In genomic region chr15:29104541-29104940, GRCm38 (mm10) we compare ENCODE assay signal across 22 mouse cellular contexts.
DNase-seq lines count a peak whose midpoint lies in the region; ATAC-seq and TF ChIP-seq lines count a peak whose summit lies in the region.
"Had no signal": no experiment of that assay in that cellular context is flagged by ENCODE, and none has a peak within 500 bp of the region (broad histone marks: within the 10 kb centered on the region; RNA-seq: fewer than 3 reads in every experiment).

No protein-coding gene starts in this region.

- DNase-seq in embryonic facial prominence, embryonic 14.5 days (ENCODE audit: low spot score), result peak; percentile 3
- DNase-seq in embryonic facial prominence, embryonic 10.5 days (ENCODE audit: low spot score), result no peak
- peak; percentile 10 for DNase-seq in hindbrain, postnatal 0 days (ENCODE audit: low spot score)
- no peak for DNase-seq in hindbrain, embryonic 10.5 days (ENCODE audit: low spot score)
- no peak for DNase-seq in midbrain, embryonic 10.5 days (ENCODE audit: low spot score)
- DNase-seq in cerebellum, postnatal 25 days, result peak; percentile 18 to 26
- no peak for DNase-seq in liver
- DNase-seq: adrenal gland, postnatal 14 days; gastrocnemius, postnatal 10 days; heart, adult 18-20 months; kidney, postnatal 4 days; layer of hippocampus, adult 9-11 months; left cerebral cortex, postnatal 4 days; liver, postnatal 0 days; right cerebral cortex, adult 18-20 months; thymus, postnatal 36 days had no signal

- H3K4me3 ChIP-seq in embryonic facial prominence, embryonic 14.5 days (ENCODE audit: low read depth, low read length), result no peak overlapping the region
- H3K4me3 ChIP-seq in embryonic facial prominence, embryonic 10.5 days, result no peak overlapping the region
- no peak overlapping the region for H3K4me3 ChIP-seq in hindbrain, postnatal 0 days (ENCODE audit: low read length)
- no peak overlapping the region for H3K4me3 ChIP-seq in hindbrain, embryonic 10.5 days
- H3K4me3 ChIP-seq in midbrain, embryonic 15.5 days, result no peak overlapping the region
- H3K4me3 ChIP-seq in midbrain, embryonic 10.5 days, result no peak overlapping the region
- H3K4me3 ChIP-seq: erythroblast, embryonic 14.5 days; heart, embryonic 13.5 days; left cerebral cortex, adult 2 months; neural tube, embryonic 12.5 days had no signal

- H3K9me3 ChIP-seq in embryonic facial prominence, embryonic 14.5 days (ENCODE audit: control insufficient read depth, low read length), result no peaks in the 10 kb centered on the region
- no peaks in the 10 kb centered on the region for H3K9me3 ChIP-seq in embryonic facial prominence, embryonic 10.5 days
- H3K9me3 ChIP-seq in hindbrain, postnatal 0 days (ENCODE audit: low read length), result no peaks in the 10 kb centered on the region
- H3K9me3 ChIP-seq in hindbrain, embryonic 10.5 days, result no peaks in the 10 kb centered on the region
- no peaks in the 10 kb centered on the region for H3K9me3 ChIP-seq in midbrain, embryonic 15.5 days
- no peaks in the 10 kb centered on the region for H3K9me3 ChIP-seq in midbrain, embryonic 10.5 days (replicated peaks)
- H3K9me3 ChIP-seq: heart, embryonic 13.5 days; neural tube, embryonic 12.5 days had no signal

- no peaks in the 10 kb centered on the region for H3K36me3 ChIP-seq in embryonic facial prominence, embryonic 14.5 days (ENCODE audit: control insufficient read depth, insufficient read depth, low read length)
- H3K36me3 ChIP-seq in embryonic facial prominence, embryonic 10.5 days (replicated peaks), result no peaks in the 10 kb centered on the region
- H3K36me3 ChIP-seq in hindbrain, postnatal 0 days (ENCODE audit: insufficient read depth, low read length), result no peaks in the 10 kb centered on the region
- H3K36me3 ChIP-seq in hindbrain, embryonic 10.5 days, result no peaks in the 10 kb centered on the region
- H3K36me3 ChIP-seq in midbrain, embryonic 15.5 days (replicated peaks), result no peaks in the 10 kb centered on the region
- H3K36me3 ChIP-seq in midbrain, embryonic 10.5 days, result no peaks in the 10 kb centered on the region
- H3K36me3 ChIP-seq: heart, embryonic 13.5 days; neural tube, embryonic 12.5 days had no signal

- no peak for ATAC-seq in embryonic facial prominence, embryonic 14.5 days (ENCODE audit: low read depth)
- peak; percentile 55; the same call in 1 of the 2 replicates for ATAC-seq in hindbrain, postnatal 0 days
- 0 out of 2 replicates have a peak, but pooled peaks have one; percentile 27 for ATAC-seq in midbrain, embryonic 15.5 days (replicated peaks)
- ATAC-seq: liver, postnatal 0 days had no signal

- WGBS in embryonic facial prominence, embryonic 14.5 days, result 86% methylated on average over 1 of the region's 1 CpGs
- 91% methylated on average over 1 of the region's 1 CpGs for WGBS in embryonic facial prominence, embryonic 10.5 days
- WGBS in hindbrain, postnatal 0 days, result 60% methylated on average over 1 of the region's 1 CpGs
- WGBS in hindbrain, embryonic 10.5 days, result 89% methylated on average over 1 of the region's 1 CpGs
- WGBS in midbrain, embryonic 15.5 days, result 78% methylated on average over 1 of the region's 1 CpGs
- 91% methylated on average over 1 of the region's 1 CpGs for WGBS in midbrain, embryonic 10.5 days

- H3K27ac ChIP-seq in embryonic facial prominence, embryonic 14.5 days (replicated peaks; ENCODE audit: low read depth, low read length), result no peak overlapping the region
- no peak overlapping the region for H3K27ac ChIP-seq in embryonic facial prominence, embryonic 10.5 days (replicated peaks)
- H3K27ac ChIP-seq in hindbrain, postnatal 0 days, result no peak overlapping the region
- H3K27ac ChIP-seq in hindbrain, embryonic 10.5 days, result no peak overlapping the region
- H3K27ac ChIP-seq in midbrain, embryonic 15.5 days, result no peak overlapping the region
- H3K27ac ChIP-seq in midbrain, embryonic 10.5 days (replicated peaks), result no peak overlapping the region
- H3K27ac ChIP-seq: heart, embryonic 13.5 days; left cerebral cortex, adult 2 months; neural tube, embryonic 12.5 days had no signal

- no peak overlapping the region for H3K4me2 ChIP-seq in embryonic facial prominence, embryonic 14.5 days (ENCODE audit: low read depth, low read length)
- no peak overlapping the region for H3K4me2 ChIP-seq in hindbrain, postnatal 0 days (ENCODE audit: low read depth, low read length)
- no peak overlapping the region for H3K4me2 ChIP-seq in midbrain, embryonic 15.5 days
- H3K4me2 ChIP-seq: heart, embryonic 13.5 days; neural tube, embryonic 12.5 days had no signal

- no peak for TF ChIP-seq CTCF in hindbrain, postnatal 0 days (IDR thresholded peaks at IDR 0.05; ENCODE audit: low read depth)

- no peaks in the 10 kb centered on the region for H3K4me1 ChIP-seq in embryonic facial prominence, embryonic 14.5 days (ENCODE audit: control insufficient read depth, insufficient read depth, low read length)
- H3K4me1 ChIP-seq in embryonic facial prominence, embryonic 10.5 days, result no peaks in the 10 kb centered on the region
- H3K4me1 ChIP-seq in hindbrain, postnatal 0 days (ENCODE audit: insufficient read depth, low read length), result no peaks in the 10 kb centered on the region
- H3K4me1 ChIP-seq in hindbrain, embryonic 10.5 days (replicated peaks), result no peaks in the 10 kb centered on the region
- H3K4me1 ChIP-seq in midbrain, embryonic 15.5 days, result no peaks in the 10 kb centered on the region
- no peaks in the 10 kb centered on the region for H3K4me1 ChIP-seq in midbrain, embryonic 10.5 days
- H3K4me1 ChIP-seq: heart, embryonic 13.5 days; neural tube, embryonic 12.5 days had no signal

- no peak overlapping the region for H3K9ac ChIP-seq in embryonic facial prominence, embryonic 14.5 days (ENCODE audit: low read depth, low read length)
- no peak overlapping the region for H3K9ac ChIP-seq in hindbrain, postnatal 0 days (replicated peaks; ENCODE audit: low read length)
- H3K9ac ChIP-seq in midbrain, embryonic 15.5 days, result no peak overlapping the region
- H3K9ac ChIP-seq: heart, embryonic 13.5 days; liver, postnatal 0 days; neural tube, embryonic 12.5 days had no signal

- no peaks in the 10 kb centered on the region for H3K27me3 ChIP-seq in embryonic facial prominence, embryonic 14.5 days (replicated peaks; ENCODE audit: control insufficient read depth, insufficient read depth, low read length)
- no peaks in the 10 kb centered on the region for H3K27me3 ChIP-seq in embryonic facial prominence, embryonic 10.5 days (replicated peaks; ENCODE audit: low read depth, poor library complexity, severe bottlenecking)
- no peaks in the 10 kb centered on the region for H3K27me3 ChIP-seq in hindbrain, postnatal 0 days (ENCODE audit: insufficient read depth, low read length)
- H3K27me3 ChIP-seq in hindbrain, embryonic 10.5 days (ENCODE audit: insufficient read depth, poor library complexity, severe bottlenecking), result no peaks in the 10 kb centered on the region
- no peaks in the 10 kb centered on the region for H3K27me3 ChIP-seq in midbrain, embryonic 15.5 days (replicated peaks)
- H3K27me3 ChIP-seq in midbrain, embryonic 10.5 days (ENCODE audit: low read depth, poor library complexity, severe bottlenecking), result no peaks in the 10 kb centered on the region
- H3K27me3 ChIP-seq: CH12.LX; heart, embryonic 13.5 days; neural tube, embryonic 12.5 days had no signal

Comparison
In these comparisons a context has a peak if more than half of its experiments do, and no peak if none do; other contexts are left out.
1. DNase-seq: peak in embryonic facial prominence, embryonic 14.5 days (single experiment), hindbrain, postnatal 0 days (single experiment) and cerebellum, postnatal 25 days (2 of 2); none in embryonic facial prominence, embryonic 10.5 days (single experiment), hindbrain, embryonic 10.5 days (single experiment), midbrain, embryonic 10.5 days (single experiment) and liver (single experiment).